Mouse (Mus musculus) limb, embryonic 14.5 days (tissue): ENCODE data around the gene Plekhj1. TPM values are rescaled to one million over a fixed set of nuclear protein-coding genes. Genes with fewer than 3 reads are reported as not detected.

ENCODE experiments used
- ATAC-seq: fragments of 200-750 bp; cut with Nextera tagmentation; 2 replicates; pipeline ENCODE4 v1.8.0; 2017; ENCODE audit warnings: low read depth, moderate number of reproducible peaks, moderate TSS enrichment; ENCODE audit not compliant: low FRiP score
- DNase-seq: peaks from one replicate; pipeline ENCODE4 v3.0.0-alpha.2; 2015; ENCODE audit warnings: low spot score
- H3K27ac ChIP-seq: fragments of 300-500 bp; sonication (generic); replicated peaks from 2 replicates; pipeline ENCODE4 v1.5.1; 2014; ENCODE audit warnings: low read depth, mild to moderate bottlenecking, low read length, moderate library complexity, mixed read lengths
- H3K27me3 ChIP-seq: fragments of 300-500 bp; sonication (generic); 2 replicates; pipeline ENCODE4 v1.6.1; 2014; ENCODE audit warnings: low read length, mixed read lengths; ENCODE audit not compliant: control insufficient read depth, insufficient read depth
- H3K36me3 ChIP-seq: fragments of 300-500 bp; sonication (generic); 2 replicates; pipeline ENCODE4 v1.6.1; 2014; ENCODE audit warnings: mild to moderate bottlenecking, low read length, moderate library complexity, mixed read lengths; ENCODE audit not compliant: control insufficient read depth, insufficient read depth
- H3K4me1 ChIP-seq: fragments of 300-500 bp; sonication (generic); 2 replicates; pipeline ENCODE4 v1.6.1; 2014; ENCODE audit warnings: antibody characterized with exemption, low read length, mixed read lengths; ENCODE audit not compliant: control insufficient read depth, insufficient read depth
- H3K4me2 ChIP-seq: fragments of 300-500 bp; sonication (generic); replicated peaks from 2 replicates; pipeline ENCODE4 v1.6.1; 2014; ENCODE audit warnings: low read depth, mild to moderate bottlenecking, low read length, moderate library complexity; ENCODE audit not compliant: severe bottlenecking
- H3K4me3 ChIP-seq: fragments of 300-500 bp; sonication (generic); replicated peaks from 2 replicates; pipeline ENCODE4 v1.5.1; 2014; ENCODE audit warnings: low read length
- H3K9ac ChIP-seq: fragments of 300-500 bp; sonication (generic); 2 replicates; pipeline ENCODE4 v1.6.1; 2014; ENCODE audit warnings: mild to moderate bottlenecking, low read depth, low read length, moderate library complexity; ENCODE audit not compliant: severe bottlenecking
- H3K9me3 ChIP-seq: fragments of 300-500 bp; sonication (generic); 2 replicates; pipeline ENCODE4 v1.6.1; 2016; ENCODE audit warnings: low read length; ENCODE audit not compliant: control insufficient read depth
- POLR2A ChIP-seq: fragments of 200-500 bp; IDR thresholded peaks from 2 replicates; pipeline ENCODE4 v1.8.0; 2012; ENCODE audit warnings: inconsistent platforms, mild to moderate bottlenecking, moderate library complexity, borderline replicate concordance; ENCODE audit not compliant: insufficient read depth, insufficient read length; ENCODE audit errors: extremely low read depth
- WGBS: fragments of 180-500 bp; shearing (Covaris S2); extraction: QIAGEN DNeasy Blood & Tissue Kit; methylation state at CpG from one replicate; pipeline ENCODE4 v1.1.7; 2014; 5-methylcytosine and 5-hydroxymethylcytosine counted together
- polyA plus RNA-seq, 2 experiments: library from polyadenylated mRNA; depleted of rRNA in 1 of 2; stranded (reverse) in 1 of 2; unstranded in 1 of 2; fragments of >200 nt; fragmentation: Nextera tagmentation in 1 of 2; extraction: Ambion mirVana in 1 of 2; gene quantifications; 2 replicates each; pipeline versions ENCODE4 v1.2.1 to v1.2.3; 2012 to 2014

Plekhj1 gene
- polyA plus RNA-seq, 2 experiments, result 109 to 119 TPM

GRCm38 (mm10) chr10:80760596-80761524, 37.6 kb downstream of the Plekhj1 start:
- 84% methylated on average over 4 of the region's 4 CpGs for WGBS
- peaks cover 21% of the 10 kb centered on the region for H3K4me1 ChIP-seq
- H3K9ac ChIP-seq, result no peak overlapping the region
- DNase-seq (no peak), ATAC-seq (no peak)
- H3K27ac ChIP-seq, result no peak overlapping the region
- TF ChIP-seq POLR2A, result no peak
- peaks cover 17% of the 10 kb centered on the region for H3K36me3 ChIP-seq
- no peak overlapping the region for H3K4me3 ChIP-seq
- no peaks in the 10 kb centered on the region for H3K27me3 ChIP-seq
- no peak overlapping the region for H3K4me2 ChIP-seq
- no peaks in the 10 kb centered on the region for H3K9me3 ChIP-seq

- DNase-seq (no peak), ATAC-seq (no peak)
- Histone ChIP-seq H3K36me3 (no peaks in the 10 kb centered on the region), H3K4me2 (no peak overlapping the region), H3K27ac (no peak overlapping the region), H3K4me1 (peaks cover 21% of the 10 kb centered on the region), H3K9me3 (no peaks in the 10 kb centered on the region), H3K9ac (no peak overlapping the region), H3K4me3 (no peak overlapping the region), H3K27me3 (no peaks in the 10 kb centered on the region)
- WGBS, result 82% methylated on average over 7 of the region's 7 CpGs
- TF ChIP-seq POLR2A, result no peak
Measured at GRCm38 (mm10) chr10:80758651-80759050, 39.8 kb downstream of the Plekhj1 start.

- Histone ChIP-seq H3K4me1 (peaks cover 21% of the 10 kb centered on the region), H3K27me3 (no peaks in the 10 kb centered on the region), H3K9me3 (no peaks in the 10 kb centered on the region), H3K36me3 (no peaks in the 10 kb centered on the region), H3K4me3 (no peak overlapping the region), H3K27ac (no peak overlapping the region), H3K9ac (no peak overlapping the region), H3K4me2 (no peak overlapping the region)
- WGBS, result 33% methylated on average over 5 of the region's 5 CpGs
- ATAC-seq, result no peak
- peak; percentile 69 for DNase-seq
- TF ChIP-seq POLR2A, result no peak
Measured at GRCm38 (mm10) chr10:80757717-80758116, 40.7 kb downstream of the Plekhj1 start.

- Histone ChIP-seq H3K9ac (0 out of 2 replicates have a peak overlapping the region, but pooled peaks have one; percentile 93), H3K4me2 (peak overlapping the region; percentile 96), H3K9me3 (no peaks in the 10 kb centered on the region), H3K36me3 (no peaks in the 10 kb centered on the region), H3K4me1 (peaks cover 25% of the 10 kb centered on the region), H3K27ac (no peak overlapping the region), H3K27me3 (no peaks in the 10 kb centered on the region), H3K4me3 (0 out of 2 replicates have a peak overlapping the region, but pooled peaks have one; percentile 97)
- ATAC-seq (no peak), DNase-seq (no peak)
- WGBS, result 71% methylated on average over 4 of the region's 4 CpGs
- TF ChIP-seq POLR2A, result no peak
Measured at GRCm38 (mm10) chr10:80756967-80757366, 41.5 kb downstream of the Plekhj1 start.

GRCm38 (mm10) chr10:80756509-80756908, 41.9 kb downstream of the Plekhj1 start:
- TF ChIP-seq POLR2A, result no peak
- H3K27me3 ChIP-seq, result no peaks in the 10 kb centered on the region
- DNase-seq, result no peak
- H3K4me2 ChIP-seq, result peak overlapping the region; percentile 96
- no peaks in the 10 kb centered on the region for H3K9me3 ChIP-seq
- ATAC-seq, result no peak
- WGBS, result 51% methylated on average over 2 of the region's 2 CpGs
- peaks cover 25% of the 10 kb centered on the region for H3K4me1 ChIP-seq
- no peaks in the 10 kb centered on the region for H3K36me3 ChIP-seq
- peak overlapping the region; percentile 93; the same call in 1 of the 2 replicates for H3K9ac ChIP-seq
- peak overlapping the region; percentile 97 for H3K4me3 ChIP-seq
- H3K27ac ChIP-seq, result no peak overlapping the region
